Mouse (Mus musculus) megakaryocyte, embryonic 14.5 days (primary cell): ENCODE measurements around the gene Hist1h4f. TPM values are rescaled to one million over a fixed set of nuclear protein-coding genes. Genes with fewer than 3 reads are reported as not detected.
"Not testable (repeated sequence)": the region's sequence is repeated elsewhere in the genome, so short reads cannot be mapped to it uniquely, and the experiment has no call there.

Experiments
- H3K27me3 ChIP-seq: replicated peaks from 2 replicates; pipeline ENCODE3; 2012; ENCODE audit warnings: inconsistent platforms
- H3K36me3 ChIP-seq: replicated peaks from 2 replicates; pipeline ENCODE3; 2012; ENCODE audit warnings: low read length, inconsistent platforms, mixed read lengths
- H3K4me1 ChIP-seq: 2 replicates; pipeline ENCODE4 v1.6.1; 2012; ENCODE audit warnings: inconsistent platforms
- H3K4me3 ChIP-seq: replicated peaks from 2 replicates; pipeline ENCODE3; 2012; ENCODE audit warnings: moderate library complexity, mild to moderate bottlenecking, inconsistent platforms
- H3K9me3 ChIP-seq: 2 replicates; pipeline ENCODE4 v1.6.1; 2012; ENCODE audit warnings: inconsistent platforms
- FLI1 ChIP-seq: IDR thresholded peaks from 2 replicates; pipeline ENCODE4 v1.6.1; 2012; ENCODE audit warnings: low read length, inconsistent platforms, mixed read lengths
- GATA1 ChIP-seq: IDR thresholded peaks from 3 replicates; pipeline ENCODE4 v1.6.1; 2012; ENCODE audit warnings: mixed read lengths, low read length, inconsistent platforms, borderline replicate concordance
- polyA plus RNA-seq: library from polyadenylated mRNA; stranded (reverse); fragments of >175 nt; gene quantifications from 2 replicates; pipeline ENCODE4 v1.2.3, GENCODE M21; 2012; ENCODE audit warnings: low replicate concordance; ENCODE audit not compliant: insufficient read depth

The Hist1h4f gene
- polyA plus RNA-seq, 1 experiment, result 30.2 TPM

GRCm38 (mm10) chr13:23552962-23553361 is 1.5 kb upstream of the Hist1h4f start, which contains the start of gene Hist1h1d:
Hist1h1d (plus strand) TSS chr13:23553262.
- Histone ChIP-seq H3K36me3 (no peaks in the 10 kb centered on the region), H3K4me1 (peaks cover 72% of the 10 kb centered on the region), H3K27me3 (no peaks in the 10 kb centered on the region), H3K9me3 (no peaks in the 10 kb centered on the region), H3K4me3 (peak within 1 kb of the TSS; percentile 15)
- no peak for TF ChIP-seq GATA1
- no peak for TF ChIP-seq FLI1

DNA sequence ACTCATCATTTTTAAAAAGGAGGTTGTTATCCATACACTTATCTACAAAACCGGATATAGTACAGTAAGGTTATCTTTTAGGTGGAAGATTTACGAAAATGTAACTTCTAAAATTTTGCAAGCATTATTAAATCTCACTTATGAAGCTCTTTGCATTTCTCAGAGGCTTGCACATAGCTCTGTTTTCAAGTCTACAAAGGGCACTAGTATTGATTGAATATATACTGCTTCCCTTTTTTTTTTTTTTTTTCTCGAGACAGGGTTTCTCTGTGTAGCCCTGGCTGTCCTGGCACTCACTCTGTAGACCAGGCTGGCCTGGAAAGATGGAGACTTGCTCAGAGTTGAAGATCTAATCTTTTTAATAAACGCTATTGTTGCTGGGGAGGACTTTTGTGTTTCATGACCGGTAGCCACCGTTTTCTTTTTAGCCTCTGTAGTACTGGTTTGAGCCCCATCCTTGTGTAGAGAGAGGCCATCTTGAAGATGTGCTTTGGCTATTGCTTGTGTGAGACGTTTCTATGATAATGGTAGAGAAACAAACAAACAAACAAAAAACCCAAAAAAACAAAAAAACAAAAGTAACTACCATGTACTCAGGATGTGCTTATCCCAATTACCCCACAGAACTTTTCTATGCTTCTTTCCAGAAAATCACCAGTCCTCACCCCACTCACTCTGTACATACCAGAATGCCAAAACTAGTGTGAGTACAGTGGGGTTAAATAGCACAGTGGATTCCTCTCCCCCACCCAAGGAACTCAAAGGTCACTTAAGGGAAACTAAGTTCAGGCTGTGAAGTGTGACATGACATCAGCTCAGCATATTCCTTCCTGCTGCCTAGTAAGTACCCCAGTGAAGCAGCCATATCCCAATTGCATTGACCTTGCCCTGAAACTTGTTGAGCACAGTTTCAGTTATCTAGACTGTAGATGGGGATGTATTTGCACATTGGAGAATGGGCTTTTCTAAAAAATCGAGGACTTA is 775 bp upstream of the Hist1h4f start:
- H3K4me3 ChIP-seq, result peak overlapping the region; percentile 87
- TF ChIP-seq GATA1, result no peak
- TF ChIP-seq FLI1, result no peak
- H3K9me3 ChIP-seq, result no peaks in the 10 kb centered on the region
- H3K4me1 ChIP-seq, result peaks cover 68% of the 10 kb centered on the region
- H3K27me3 ChIP-seq, result no peaks in the 10 kb centered on the region
- no peaks in the 10 kb centered on the region for H3K36me3 ChIP-seq

GRCm38 (mm10) chr13:23550761-23551145 is 695 bp downstream of the Hist1h4f start:
- Histone ChIP-seq H3K36me3 (no peaks in the 10 kb centered on the region), H3K27me3 (no peaks in the 10 kb centered on the region), H3K4me3 (peak overlapping the region; percentile 87), H3K9me3 (no peaks in the 10 kb centered on the region), H3K4me1 (peaks cover 63% of the 10 kb centered on the region)
- TF ChIP-seq GATA1, result no peak
- TF ChIP-seq FLI1, result no peak

DNA sequence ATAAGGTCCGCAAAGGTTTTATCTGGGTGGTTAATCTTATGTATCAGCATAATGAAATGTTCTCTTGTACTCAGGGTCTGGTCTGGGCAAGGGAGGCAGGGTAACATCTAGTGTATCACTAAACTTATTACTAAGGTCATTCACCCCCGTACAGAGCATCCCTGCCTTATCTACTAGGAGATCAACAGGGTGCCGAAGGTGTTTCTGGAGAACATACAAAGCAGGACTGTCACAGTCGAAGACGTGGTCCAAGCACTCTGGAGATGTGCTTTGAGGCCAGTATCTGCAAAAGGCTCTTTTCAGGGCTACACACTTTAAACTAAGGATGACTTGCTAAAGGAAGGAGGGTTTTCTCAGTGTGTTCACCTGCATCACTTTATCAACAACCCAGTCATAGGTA is 4.8 kb downstream of the Hist1h4f start:
- no peaks in the 10 kb centered on the region for H3K9me3 ChIP-seq
- H3K4me3 ChIP-seq, result no peak overlapping the region
- no peaks in the 10 kb centered on the region for H3K27me3 ChIP-seq
- peaks cover 34% of the 10 kb centered on the region for H3K4me1 ChIP-seq
- no peaks in the 10 kb centered on the region for H3K36me3 ChIP-seq
- no peak for TF ChIP-seq GATA1
- no peak for TF ChIP-seq FLI1

GRCm38 (mm10) chr13:23544787-23545120 is 6.7 kb downstream of the Hist1h4f start:
- H3K9me3 ChIP-seq, H3K27me3 ChIP-seq, H3K36me3 ChIP-seq: not testable (repeated sequence)
- peak overlapping the region; percentile 75 for H3K4me3 ChIP-seq
- peaks cover 24% of the 10 kb centered on the region; the same call in 1 of the 2 replicates for H3K4me1 ChIP-seq

DNA sequence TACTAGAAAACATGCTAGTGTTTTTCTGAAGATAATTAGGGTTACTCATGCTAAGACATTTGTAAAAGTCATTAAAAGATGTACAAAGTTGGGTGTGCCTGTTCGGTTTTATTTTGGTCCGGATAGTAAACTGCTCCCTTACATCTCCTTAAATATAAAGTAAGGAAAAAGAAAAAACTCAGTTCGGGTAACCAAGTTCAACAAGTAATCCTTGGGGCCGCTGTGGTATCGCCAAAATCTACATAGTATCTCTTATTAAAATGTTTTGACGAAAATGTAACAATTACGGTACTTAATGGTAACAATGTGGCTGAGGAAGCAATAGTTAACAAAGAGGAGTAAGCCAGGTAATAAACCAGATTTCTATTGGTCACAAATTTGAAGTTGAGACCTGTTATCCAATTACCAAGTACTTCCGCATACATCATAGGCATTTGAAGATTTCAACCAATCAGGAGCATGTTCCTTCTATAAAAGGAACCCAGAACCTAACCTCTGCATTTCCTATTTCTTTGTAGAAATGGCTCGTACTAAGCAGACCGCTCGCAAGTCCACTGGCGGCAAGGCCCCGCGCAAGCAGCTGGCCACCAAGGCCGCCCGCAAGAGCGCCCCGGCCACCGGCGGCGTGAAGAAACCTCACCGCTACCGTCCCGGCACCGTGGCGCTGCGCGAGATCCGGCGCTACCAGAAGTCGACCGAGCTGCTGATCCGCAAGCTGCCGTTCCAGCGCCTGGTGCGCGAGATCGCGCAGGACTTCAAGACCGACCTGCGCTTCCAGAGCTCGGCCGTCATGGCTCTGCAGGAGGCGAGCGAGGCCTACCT is 7.3 kb downstream of the Hist1h4f start, which contains the start of gene Hist1h3f:
Gene Hist1h3f (plus strand): TSS at position 88 of the 822 bp plus-strand sequence.
- no peak for TF ChIP-seq GATA1
- TF ChIP-seq FLI1, result no peak
- H3K36me3 ChIP-seq, result no peaks in the 10 kb centered on the region
- H3K27me3 ChIP-seq, result no peaks in the 10 kb centered on the region
- H3K9me3 ChIP-seq, result no peaks in the 10 kb centered on the region
- peaks cover 22% of the 10 kb centered on the region; the same call in 1 of the 2 replicates for H3K4me1 ChIP-seq
- H3K4me3 ChIP-seq, result peak within 1 kb of the TSS; percentile 89

- H3K36me3 ChIP-seq, H3K9me3 ChIP-seq, H3K27me3 ChIP-seq: not testable (repeated sequence)
- H3K4me3 ChIP-seq, result peak within 1 kb of the TSS; percentile 89
- peaks cover 29% of the 10 kb centered on the region; the same call in 1 of the 2 replicates for H3K4me1 ChIP-seq
Measured at GRCm38 (mm10) chr13:23542999-23543607, 8.3 kb downstream of the Hist1h4f start, which contains the start of gene Hist1h2bh. Hist1h2bh (minus strand) TSS chr13:23543392.

GRCm38 (mm10) chr13:23542225-23542980 is 9.0 kb downstream of the Hist1h4f start:
- H3K4me1 ChIP-seq, result peaks cover 33% of the 10 kb centered on the region
- H3K36me3 ChIP-seq, H3K27me3 ChIP-seq, H3K9me3 ChIP-seq: not testable (repeated sequence)
- H3K4me3 ChIP-seq, result peak overlapping the region; percentile 89

DNA sequence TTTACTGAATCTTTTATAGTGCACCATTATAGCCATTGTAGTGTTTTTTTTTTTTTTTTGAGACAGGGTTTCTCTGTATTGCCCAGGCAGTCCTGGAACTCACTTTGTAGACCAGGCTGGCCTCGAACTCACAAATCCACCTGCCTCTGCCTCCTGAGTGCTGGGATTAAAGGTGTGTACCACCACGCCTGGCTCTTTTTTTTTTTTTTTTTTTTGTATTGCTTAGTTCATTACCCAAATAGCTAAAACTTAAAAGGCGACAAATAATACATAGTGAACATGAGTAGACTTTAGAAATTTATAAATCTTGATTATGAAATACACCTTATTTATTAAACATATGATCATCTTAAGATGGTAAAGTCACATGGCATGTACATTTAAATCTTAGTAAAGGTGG is 10.0 kb downstream of the Hist1h4f start:
- Histone ChIP-seq H3K4me1 (peaks cover 38% of the 10 kb centered on the region), H3K27me3 (no peaks in the 10 kb centered on the region), H3K36me3 (no peaks in the 10 kb centered on the region), H3K9me3 (no peaks in the 10 kb centered on the region), H3K4me3 (no peak overlapping the region)
- TF ChIP-seq GATA1 (no peak), FLI1 (no peak)

- not testable (repeated sequence) for H3K4me3 ChIP-seq, H3K36me3 ChIP-seq, H3K9me3 ChIP-seq, H3K27me3 ChIP-seq
- peaks cover 44% of the 10 kb centered on the region for H3K4me1 ChIP-seq
Measured at GRCm38 (mm10) chr13:23539821-23540220, 11.6 kb downstream of the Hist1h4f start.
